ENCODE assay signal across 8 mouse cellular contexts in the genomic region with DNA sequence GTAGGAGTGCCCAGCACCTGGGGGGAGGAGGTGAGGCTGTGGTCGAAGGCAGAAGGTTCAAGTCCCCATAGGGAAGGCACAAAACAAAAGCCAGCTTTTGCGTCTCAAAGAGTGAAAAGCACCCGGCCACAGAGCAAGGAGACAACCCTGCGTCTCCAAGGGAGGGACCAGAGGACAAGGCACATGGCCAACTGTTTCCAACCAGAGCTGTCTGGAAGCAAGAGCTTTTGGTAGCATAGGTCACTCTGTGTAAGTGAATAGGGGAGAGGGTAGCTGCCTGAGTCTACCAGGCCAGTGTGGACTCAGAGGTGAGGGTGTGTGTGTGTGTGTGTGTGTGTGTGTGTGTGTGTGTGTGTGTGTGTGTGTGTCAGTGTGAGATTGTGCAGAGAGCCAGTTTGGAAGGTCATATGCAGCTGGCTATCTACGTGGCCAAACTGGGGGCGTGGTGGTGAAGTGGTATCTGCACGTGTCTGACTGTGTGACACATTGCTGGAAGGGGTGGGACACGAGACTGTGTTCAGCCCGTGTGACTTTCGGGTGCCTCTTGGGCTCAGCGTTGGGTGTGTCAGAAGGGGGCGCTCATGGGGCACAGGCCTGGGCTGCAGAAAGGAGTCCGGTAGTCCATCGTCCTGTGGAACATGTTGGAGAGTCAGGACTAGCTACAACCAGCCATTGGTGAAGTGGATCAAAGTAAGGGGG. TPM values are rescaled to one million over a fixed set of nuclear protein-coding genes. Genes with fewer than 3 reads are reported as not detected.
DNase-seq lines count a peak whose midpoint lies in the region; ATAC-seq and TF ChIP-seq lines count a peak whose summit lies in the region.

No protein-coding gene starts in this region.

- no peaks in the 10 kb centered on the region for H3K36me3 ChIP-seq in testis, adult 2 months (ENCODE audit: control insufficient read depth, insufficient read depth, low read length)
- no peaks in the 10 kb centered on the region for H3K36me3 ChIP-seq in intestine, postnatal 0 days (ENCODE audit: control insufficient read depth, insufficient read depth)
- H3K36me3 ChIP-seq in forebrain, embryonic 16.5 days (ENCODE audit: control insufficient read depth, insufficient read depth), result no peaks in the 10 kb centered on the region

- H3K9me3 ChIP-seq in intestine, postnatal 0 days (ENCODE audit: control insufficient read depth), result no peaks in the 10 kb centered on the region
- H3K9me3 ChIP-seq in forebrain, embryonic 16.5 days (ENCODE audit: control insufficient read depth, low read length), result no peaks in the 10 kb centered on the region

- no peak for DNase-seq in testis, postnatal 14 days (ENCODE audit: low spot score)
- peak; percentile 92 for DNase-seq in lung, postnatal 36 days
- DNase-seq in cerebellum, adult 8-10 months, result no peak

- H3K27ac ChIP-seq in testis, adult 2 months (ENCODE audit: control insufficient read depth, insufficient read depth, low read depth, low read length), result no peak overlapping the region
- H3K27ac ChIP-seq in cortical plate, adult 2 months (ENCODE audit: insufficient read depth, low read length), result no peak overlapping the region
- H3K27ac ChIP-seq in intestine, postnatal 0 days (ENCODE audit: low read depth, low read length), result no peak overlapping the region
- no peak overlapping the region for H3K27ac ChIP-seq in forebrain, embryonic 16.5 days (ENCODE audit: low read length)

- peak; percentile 59; the same call in 1 of the 2 replicates for ATAC-seq in intestine, postnatal 0 days
- ATAC-seq in forebrain, embryonic 16.5 days, result no peak
- no peak for ATAC-seq in inflammation-experienced regulatory T-cells, adult 6 months

- no peaks in the 10 kb centered on the region for H3K27me3 ChIP-seq in testis, adult 2 months (ENCODE audit: control insufficient read depth, insufficient read depth, low read length)
- H3K27me3 ChIP-seq in intestine, postnatal 0 days (replicated peaks; ENCODE audit: control insufficient read depth, insufficient read depth, low read length), result no peaks in the 10 kb centered on the region
- H3K27me3 ChIP-seq in forebrain, embryonic 16.5 days (replicated peaks; ENCODE audit: control insufficient read depth, insufficient read depth, low read length), result no peaks in the 10 kb centered on the region

- no peak overlapping the region for H3K4me3 ChIP-seq in testis, adult 2 months (ENCODE audit: control insufficient read depth, low read depth, low read length)
- no peak overlapping the region for H3K4me3 ChIP-seq in cortical plate, adult 2 months (ENCODE audit: insufficient read depth, low read length)
- no peak overlapping the region for H3K4me3 ChIP-seq in intestine, postnatal 0 days (ENCODE audit: low read depth, low read length)
- H3K4me3 ChIP-seq in forebrain, embryonic 16.5 days (replicated peaks; ENCODE audit: low read length), result no peak overlapping the region

- peaks cover 8% of the 10 kb centered on the region for H3K4me1 ChIP-seq in testis, adult 2 months (ENCODE audit: control insufficient read depth, insufficient read depth, low read length)
- no peaks in the 10 kb centered on the region for H3K4me1 ChIP-seq in cortical plate, adult 2 months (ENCODE audit: control insufficient read depth, insufficient read depth, low read length)
- no peaks in the 10 kb centered on the region for H3K4me1 ChIP-seq in intestine, postnatal 0 days (replicated peaks; ENCODE audit: control insufficient read depth, insufficient read depth, low read length)
- no peaks in the 10 kb centered on the region; the same call in 1 of the 2 replicates for H3K4me1 ChIP-seq in forebrain, embryonic 16.5 days (replicated peaks; ENCODE audit: control insufficient read depth, insufficient read depth, low read length)

- no peak overlapping the region for H3K9ac ChIP-seq in intestine, postnatal 0 days (ENCODE audit: low read depth, low read length)
- no peak overlapping the region for H3K9ac ChIP-seq in forebrain, embryonic 16.5 days (replicated peaks; ENCODE audit: low read depth, low read length)

- 53% methylated on average over 14 of the region's 14 CpGs for WGBS in intestine, postnatal 0 days
- 61% methylated on average over 14 of the region's 14 CpGs for WGBS in forebrain, embryonic 16.5 days

- no peak overlapping the region for H3K4me2 ChIP-seq in intestine, postnatal 0 days (replicated peaks; ENCODE audit: low read depth)
- no peak overlapping the region for H3K4me2 ChIP-seq in forebrain, embryonic 16.5 days (ENCODE audit: low read length)

- peak; percentile 39; the same call in 1 of the 2 replicates for TF ChIP-seq CTCF in testis, adult 2 months (IDR thresholded peaks at IDR 0.05; ENCODE audit: control insufficient read depth, insufficient read depth, insufficient replicate concordance, low read depth, low read length)
- 0 out of 2 replicates have a peak, but pooled peaks have one; percentile 5 for TF ChIP-seq CTCF in cortical plate, adult 2 months (IDR thresholded peaks at IDR 0.05; ENCODE audit: extremely low read depth, insufficient read depth, low read length)
- peak; percentile 70 for TF ChIP-seq CTCF in intestine, postnatal 0 days (IDR thresholded peaks at IDR 0.05; ENCODE audit: low read depth)

- no peak for TF ChIP-seq POLR2A in testis, adult 2 months (IDR thresholded peaks at IDR 0.05; ENCODE audit: control insufficient read depth, low read depth, low read length)
- TF ChIP-seq POLR2A in cortical plate, adult 2 months (IDR thresholded peaks at IDR 0.05; ENCODE audit: extremely low read depth, insufficient read depth, low read length), result no peak

RNA-seq across cellular contexts. Expression of a gene that starts 47.1 kb away (rescaled TPM):
- polyA plus RNA-seq in testis, adult 2 months (2012; rRNA removed), result 2.2 and 2.9 TPM in 2 replicates
- polyA plus RNA-seq in cortical plate, adult 2 months (2012; rRNA removed), result 0.08 TPM in 2 replicates
- polyA plus RNA-seq in intestine, postnatal 0 days (2015; fragmentation: Nextera tagmentation; extraction: Ambion mirVana), result 0.10 and 0.14 TPM in 2 replicates
- polyA plus RNA-seq in forebrain, embryonic 16.5 days (2015; fragmentation: Nextera tagmentation; extraction: Ambion mirVana), result not detected in 2 replicates
- polyA plus RNA-seq in inflammation-experienced regulatory T-cells, adult 6 months (2017; shearing (Covaris generic)), result not detected

Comparison
In these comparisons a context has a peak if more than half of its experiments do, and no peak if none do; other contexts are left out.
1. CTCF ChIP-seq: peak in every context shown above with its lines; median percentile 70 in intestine, postnatal 0 days; 39 in testis, adult 2 months; 5 in cortical plate, adult 2 months.